Mouse (Mus musculus): Measurements from ENCODE around the gene Pdgfa.

The Pdgfa gene

DNA sequence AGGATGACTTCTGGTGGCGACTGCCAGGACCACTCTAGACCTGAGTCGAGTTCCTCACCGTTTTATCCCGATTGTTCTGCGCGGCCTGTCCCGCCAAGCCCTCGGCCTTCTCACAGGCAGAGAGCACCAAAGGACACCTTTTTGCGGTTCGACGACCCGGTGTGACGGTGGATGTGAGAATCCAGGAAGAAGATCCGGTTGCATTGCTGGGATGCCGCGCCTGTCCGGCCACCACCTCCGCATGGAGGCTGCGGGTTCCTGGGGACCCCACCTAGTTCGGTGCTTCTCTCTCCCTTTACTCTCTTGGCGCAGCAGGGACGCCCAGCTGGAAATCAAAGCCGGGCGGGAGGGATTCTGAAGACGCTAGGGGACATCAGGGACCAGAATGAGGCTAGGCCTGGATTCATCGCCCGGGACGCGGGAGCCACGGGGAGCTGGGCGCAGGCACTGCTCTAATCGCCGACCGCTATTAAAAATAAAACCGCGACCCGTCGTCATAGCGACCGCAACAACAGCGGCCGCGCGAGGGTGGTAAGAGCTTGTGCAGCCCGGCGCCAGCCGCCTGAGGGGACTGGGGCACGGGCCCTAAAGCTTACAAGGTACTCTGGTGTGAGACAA is at the start of gene Pdgfa:
Pdgfa (minus strand) TSS at position 200 of the 618 bp plus-strand sequence.
- no peak for TF ChIP-seq GATA4 (IDR thresholded peaks at IDR 0.05; ENCODE audit: insufficient replicate concordance, low read length)

DNA sequence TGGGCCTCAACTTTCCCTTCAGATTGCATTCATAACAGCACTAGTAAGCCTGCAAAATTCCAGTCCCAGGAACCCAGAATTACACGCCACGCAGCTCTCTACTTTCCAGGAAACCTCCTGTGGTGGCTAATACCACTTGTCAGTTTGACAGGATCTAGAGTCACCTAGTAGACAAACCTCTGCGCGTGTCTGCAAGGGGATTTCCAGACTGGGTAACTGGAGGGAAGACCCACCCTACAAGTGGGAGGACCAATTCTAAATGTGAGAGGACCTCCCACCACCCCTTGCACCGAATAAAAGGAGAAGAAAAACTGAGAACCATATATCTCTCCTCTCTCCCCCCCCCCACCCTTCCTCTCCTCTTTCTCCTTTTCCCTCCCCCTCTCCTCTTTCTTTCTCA is 49.5 kb upstream of the Pdgfa start:
- TF ChIP-seq GATA4 (IDR thresholded peaks at IDR 0.05; ENCODE audit: insufficient replicate concordance, low read length): no peak

DNA sequence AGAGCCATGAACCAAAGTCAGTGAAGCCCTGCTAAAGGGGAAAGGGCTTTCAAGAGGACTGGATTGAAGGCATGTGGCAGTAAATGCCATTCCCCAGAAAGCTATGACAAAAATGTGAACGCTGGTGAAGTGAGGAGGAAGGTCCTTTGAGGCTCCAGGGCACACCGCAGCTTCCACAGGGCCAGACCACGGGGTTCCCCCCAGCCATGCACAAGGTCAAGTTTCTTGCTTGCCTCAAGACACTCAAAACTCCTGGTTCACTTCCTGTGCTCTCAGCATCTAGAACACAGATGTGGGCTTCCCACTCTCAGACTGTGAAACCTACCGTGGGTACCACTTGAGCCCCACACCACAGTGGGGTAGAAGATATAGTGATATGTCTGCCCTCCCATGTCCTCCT is 46.4 kb upstream of the Pdgfa start:
- no peak for TF ChIP-seq GATA4 (IDR thresholded peaks at IDR 0.05; ENCODE audit: insufficient replicate concordance, low read length)

DNA sequence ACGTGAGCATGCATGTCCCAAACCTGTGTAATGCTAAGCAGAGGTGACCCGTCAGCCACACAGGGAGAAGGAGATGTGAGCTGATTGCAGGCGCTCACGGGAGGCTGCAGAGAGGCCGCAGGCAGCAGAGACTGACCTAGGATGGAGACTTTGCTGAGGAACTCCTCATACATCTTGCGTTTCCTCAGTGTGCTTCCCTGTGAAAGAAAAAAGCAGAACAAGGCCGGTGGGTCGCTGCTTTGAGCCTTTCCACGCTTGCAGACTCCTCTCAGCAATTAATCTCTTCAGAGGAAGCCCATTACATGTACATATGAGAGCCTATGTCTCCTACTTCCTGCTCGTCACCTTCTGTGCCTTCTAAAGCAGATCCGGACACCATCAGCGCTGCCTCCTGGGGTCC is 45.1 kb upstream of the Pdgfa start:
- TF ChIP-seq GATA4 (IDR thresholded peaks at IDR 0.05; ENCODE audit: insufficient replicate concordance, low read length): no peak

DNA sequence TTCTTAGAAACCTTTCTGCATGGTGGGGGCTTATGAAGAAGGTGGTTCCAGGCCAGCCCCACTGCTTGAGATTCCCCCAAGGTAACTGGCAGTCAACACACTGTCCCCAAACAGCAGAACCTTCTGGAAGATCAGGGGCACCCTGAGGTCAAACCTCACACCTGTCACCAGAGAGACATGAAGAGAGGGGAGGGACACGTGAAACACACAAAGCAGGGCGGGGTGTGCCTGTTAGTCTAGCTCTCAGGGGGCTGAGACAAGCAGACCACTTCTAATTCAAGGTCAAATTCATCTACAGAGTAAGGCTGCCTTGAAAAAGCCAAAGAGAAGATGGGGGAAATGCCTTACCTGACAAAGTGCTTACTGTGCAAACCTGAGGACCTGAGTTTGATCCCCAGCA is 38.0 kb upstream of the Pdgfa start:
- no peak for TF ChIP-seq GATA4 (IDR thresholded peaks at IDR 0.05; ENCODE audit: insufficient replicate concordance, low read length)

DNA sequence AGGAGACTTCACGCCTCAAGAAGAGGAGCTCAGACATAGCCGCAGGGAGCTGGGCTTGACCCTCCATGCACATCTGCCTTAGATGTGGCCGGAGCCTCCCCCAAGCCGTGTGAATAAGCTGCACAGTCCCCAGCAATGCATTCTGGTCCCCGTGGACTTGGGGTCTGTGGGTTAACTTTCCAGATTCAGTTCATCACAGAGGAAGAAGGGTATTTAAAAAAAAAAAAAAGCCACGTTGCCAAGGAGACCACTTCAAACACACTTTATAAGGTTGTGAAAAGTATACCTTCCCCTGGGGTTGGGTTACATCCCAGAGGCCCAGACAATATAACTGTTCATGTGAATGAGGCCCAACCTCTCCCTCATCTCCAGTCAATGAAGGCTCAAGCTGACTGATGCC is 37.6 kb upstream of the Pdgfa start:
- no peak for TF ChIP-seq GATA4 (IDR thresholded peaks at IDR 0.05; ENCODE audit: insufficient replicate concordance, low read length)

DNA sequence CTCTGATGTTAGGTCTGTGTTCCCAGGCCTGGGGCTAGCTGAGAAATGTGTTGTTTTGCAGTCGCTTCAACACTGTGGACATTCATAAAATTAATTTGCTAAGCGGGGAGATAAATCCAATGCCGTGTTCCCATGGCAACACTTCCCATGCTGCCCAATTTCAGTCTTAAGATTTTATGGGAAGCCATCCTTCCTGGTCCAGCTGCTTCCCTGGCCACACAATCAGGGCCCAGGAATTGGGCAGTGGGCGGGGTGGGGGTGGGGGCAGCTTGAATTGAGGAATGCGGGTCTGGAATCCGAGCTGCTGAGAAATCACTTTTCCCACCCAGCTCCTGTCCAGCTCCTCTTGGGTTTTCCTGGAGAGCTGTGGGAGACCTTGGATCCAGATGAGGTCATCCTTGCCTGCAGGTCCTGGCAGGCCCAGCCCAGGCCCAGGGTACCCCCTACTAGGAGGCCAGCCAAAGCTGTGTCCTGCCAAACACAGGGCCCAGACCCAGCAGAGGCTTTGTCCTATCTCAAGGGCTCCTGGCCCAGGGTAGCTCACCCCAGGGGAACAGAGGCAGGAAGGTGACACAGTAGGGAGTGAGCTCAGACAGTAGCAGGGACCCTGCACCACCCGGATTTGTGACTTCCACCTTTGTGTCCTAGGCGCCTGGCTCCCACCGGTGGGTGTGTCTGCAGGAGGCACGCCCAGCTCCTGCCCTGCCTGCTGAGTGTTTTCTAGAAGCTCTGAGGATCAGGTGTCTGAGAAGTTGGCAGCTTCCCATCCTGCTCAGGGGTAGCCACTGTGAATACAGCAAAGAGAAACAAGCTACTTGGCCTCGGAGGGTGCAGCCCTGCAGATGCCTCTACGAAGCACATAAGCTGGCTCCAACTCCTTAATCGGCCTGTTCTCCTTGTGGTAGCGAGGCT is 36.5 kb upstream of the Pdgfa start:
- no peak for TF ChIP-seq GATA4 (IDR thresholded peaks at IDR 0.05; ENCODE audit: insufficient replicate concordance, low read length)

DNA sequence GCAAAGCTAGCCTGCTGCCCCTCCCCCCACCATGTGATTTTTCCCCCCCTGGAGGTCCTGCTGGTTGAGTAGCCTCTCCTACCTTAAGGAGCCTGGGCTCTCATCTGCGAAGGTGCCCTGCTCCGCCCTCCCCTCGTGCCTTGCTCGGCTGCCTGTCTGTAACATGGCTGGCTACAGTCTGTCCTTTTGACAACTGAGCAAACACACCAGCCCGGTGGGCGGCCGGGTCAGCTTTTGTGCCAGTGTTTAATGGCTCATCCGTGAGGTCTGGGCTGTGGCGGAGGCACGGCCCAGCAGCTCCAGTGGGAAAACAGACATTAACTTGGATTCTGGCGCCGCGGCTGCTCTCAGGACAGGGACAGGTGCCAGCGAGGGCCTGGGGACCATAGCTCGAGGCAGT is 30.4 kb upstream of the Pdgfa start:
- no peak for TF ChIP-seq GATA4 (IDR thresholded peaks at IDR 0.05; ENCODE audit: insufficient replicate concordance, low read length)

DNA sequence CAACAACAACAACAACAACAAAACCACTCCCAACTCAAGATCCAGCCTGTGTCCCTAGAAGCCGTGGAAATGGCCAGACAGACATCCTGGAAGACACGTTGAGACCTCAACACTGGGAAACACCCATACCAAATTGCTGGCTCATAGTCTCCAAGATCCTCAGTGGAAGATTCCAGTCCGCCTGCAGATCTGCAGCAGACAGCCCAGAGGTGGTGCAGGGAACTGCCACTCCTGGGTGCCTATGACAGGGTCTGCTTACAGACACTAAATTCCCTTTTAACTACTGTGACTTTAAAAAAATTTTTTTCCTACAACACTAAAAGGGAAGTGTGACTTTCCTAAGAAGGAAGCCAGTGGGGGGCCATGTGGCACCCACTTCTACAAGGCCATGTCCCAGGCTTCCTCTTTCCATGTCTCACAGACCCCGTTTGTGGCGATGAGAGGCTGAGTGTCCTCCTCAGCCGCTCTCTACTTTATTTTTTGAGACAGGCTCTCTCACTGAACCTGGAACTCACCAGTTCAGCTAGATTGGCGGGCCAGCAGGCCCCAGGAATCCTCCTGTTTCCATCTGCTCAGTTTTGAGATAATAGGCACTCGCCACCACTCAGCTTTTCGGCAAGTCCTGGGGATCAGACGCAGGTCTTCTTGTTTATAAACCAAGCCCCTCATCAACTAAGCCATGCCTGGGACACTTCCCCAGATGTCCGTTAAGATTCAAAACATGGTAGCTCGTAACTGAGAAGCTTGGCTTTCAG is 27.4 kb upstream of the Pdgfa start:
- TF ChIP-seq GATA4 (IDR thresholded peaks at IDR 0.05; ENCODE audit: insufficient replicate concordance, low read length): no peak

DNA sequence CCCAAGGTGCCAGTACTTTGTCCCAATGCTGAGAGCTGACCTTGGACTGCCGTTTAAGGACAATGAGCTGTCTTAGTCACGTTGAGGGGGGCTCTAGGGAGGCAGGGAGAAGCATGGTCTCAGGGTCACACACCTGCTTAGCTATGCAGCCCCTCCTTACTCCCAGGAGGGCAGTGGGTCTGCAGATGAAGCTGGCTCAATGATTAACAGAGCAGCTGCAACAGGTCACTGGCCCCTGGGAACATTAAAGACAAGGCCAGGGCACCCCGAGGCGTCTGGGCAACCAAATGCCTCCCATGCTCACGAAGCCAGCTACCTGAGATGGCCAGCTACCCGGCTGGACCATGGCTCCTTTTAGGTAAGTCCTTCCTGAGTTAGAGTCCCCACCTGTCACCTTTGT is 23.4 kb upstream of the Pdgfa start:
- TF ChIP-seq GATA4 (IDR thresholded peaks at IDR 0.05; ENCODE audit: insufficient replicate concordance, low read length): no peak

DNA sequence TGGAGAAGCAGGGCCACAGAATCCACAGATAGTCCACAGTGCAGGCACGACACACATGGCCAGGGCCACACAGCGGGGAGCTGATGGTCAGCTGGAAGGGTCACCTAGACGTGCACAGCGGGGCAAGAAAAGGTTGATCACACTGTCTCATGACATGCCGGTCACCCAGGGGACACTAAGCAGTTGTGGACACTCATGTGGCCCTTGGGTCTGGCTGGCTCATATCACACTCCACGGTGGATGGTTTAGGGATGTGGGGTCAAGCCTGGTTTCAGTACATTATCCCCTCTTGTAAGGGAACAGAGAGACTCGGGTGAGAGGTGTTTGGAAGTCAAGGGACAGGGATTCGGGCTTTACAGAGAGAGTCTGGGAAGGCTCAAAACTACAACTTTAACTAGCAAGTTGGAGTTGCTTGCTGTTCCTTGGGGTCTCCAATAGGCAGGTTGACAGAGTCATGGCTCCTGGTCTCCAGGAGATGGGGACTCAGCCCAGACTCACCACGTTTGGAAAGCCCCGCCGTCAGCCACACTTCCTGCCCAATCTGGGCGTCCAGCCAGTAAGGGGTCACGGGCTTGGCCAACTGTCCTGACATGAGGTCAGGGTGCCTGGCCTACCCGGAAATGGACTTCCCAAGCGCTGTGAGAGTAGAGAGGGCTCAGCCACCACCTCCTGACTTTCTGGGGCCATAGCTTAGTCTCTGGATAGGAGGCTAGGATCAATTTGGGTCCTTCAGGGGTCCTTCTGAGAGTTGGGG is 20.4 kb upstream of the Pdgfa start:
- TF ChIP-seq GATA4 (IDR thresholded peaks at IDR 0.05; ENCODE audit: insufficient replicate concordance, low read length): peak; percentile 27; the same call in 1 of the 2 replicates

DNA sequence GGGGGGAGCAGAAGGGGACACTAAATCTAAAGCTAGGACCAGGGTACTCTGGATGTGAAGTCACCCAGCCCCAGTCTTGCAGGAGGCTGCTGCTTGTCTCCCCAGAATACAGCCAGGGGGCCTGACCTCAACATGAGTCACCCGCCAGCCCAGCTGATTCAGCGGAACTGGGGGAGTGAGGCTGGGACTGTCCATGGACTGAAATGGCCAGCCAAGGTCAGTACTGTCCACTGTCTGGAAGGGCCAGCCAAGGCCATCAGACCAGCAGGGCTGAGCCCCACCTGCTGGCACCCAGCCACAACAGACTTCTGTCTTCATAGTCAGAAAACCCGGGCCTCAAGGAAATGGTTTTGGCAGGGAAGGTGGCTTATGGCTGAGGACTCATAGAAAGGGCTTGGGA is 17.9 kb upstream of the Pdgfa start:
- peak; percentile 55; the same call in 1 of the 2 replicates for TF ChIP-seq GATA4 (IDR thresholded peaks at IDR 0.05; ENCODE audit: insufficient replicate concordance, low read length)

DNA sequence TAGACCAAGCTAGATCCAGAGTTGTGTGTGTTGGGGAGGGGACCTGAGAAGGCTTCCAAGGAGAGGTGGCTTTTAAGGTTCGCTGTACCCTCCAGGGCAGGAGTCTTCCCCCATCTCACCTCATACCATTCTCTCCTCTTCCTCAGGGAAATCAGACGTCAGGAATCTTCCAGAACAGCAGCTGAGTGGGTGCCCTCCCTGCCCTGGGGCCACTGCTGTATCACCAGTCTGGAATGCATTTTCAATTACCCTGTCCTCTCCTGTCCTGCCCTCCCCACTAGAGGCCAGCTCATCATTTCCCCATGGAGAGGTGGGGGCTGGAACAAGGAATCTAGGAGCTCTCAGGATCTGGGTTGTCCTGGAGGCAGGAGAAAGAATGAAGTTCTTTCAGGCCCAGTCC is 13.5 kb upstream of the Pdgfa start:
- TF ChIP-seq GATA4 (IDR thresholded peaks at IDR 0.05; ENCODE audit: insufficient replicate concordance, low read length): no peak

DNA sequence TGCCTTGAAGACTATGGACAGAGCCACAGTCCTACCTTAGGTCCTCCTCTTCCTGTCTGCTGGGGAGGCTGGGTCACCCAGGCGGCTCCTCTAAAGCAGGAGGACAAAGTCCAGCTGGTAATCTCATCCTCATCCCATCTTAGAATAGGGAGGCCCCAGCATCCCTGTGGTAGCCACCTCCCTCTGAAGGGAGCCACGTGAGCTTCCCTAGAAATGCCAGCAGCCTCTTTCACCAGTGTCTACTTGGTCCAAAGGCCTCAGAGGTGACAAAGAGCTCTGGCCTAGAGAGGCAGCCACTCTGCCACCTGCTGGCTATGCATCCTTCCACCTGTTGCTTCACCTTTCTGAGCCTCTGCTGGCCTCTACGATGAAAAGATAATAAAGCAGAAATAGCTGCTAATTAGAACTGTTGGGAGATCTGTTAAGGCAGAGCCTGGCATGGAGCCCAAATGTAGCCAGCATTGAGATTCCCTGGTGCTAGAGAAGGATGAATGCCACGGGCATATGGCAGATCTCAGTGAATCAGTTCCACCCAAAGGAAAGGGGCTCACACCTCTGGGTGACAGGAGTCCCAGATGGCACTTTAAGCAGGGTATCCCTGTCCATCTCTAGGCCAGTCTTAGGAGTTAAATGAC is 10.1 kb upstream of the Pdgfa start:
- TF ChIP-seq GATA4 (IDR thresholded peaks at IDR 0.05; ENCODE audit: insufficient replicate concordance, low read length): no peak

DNA sequence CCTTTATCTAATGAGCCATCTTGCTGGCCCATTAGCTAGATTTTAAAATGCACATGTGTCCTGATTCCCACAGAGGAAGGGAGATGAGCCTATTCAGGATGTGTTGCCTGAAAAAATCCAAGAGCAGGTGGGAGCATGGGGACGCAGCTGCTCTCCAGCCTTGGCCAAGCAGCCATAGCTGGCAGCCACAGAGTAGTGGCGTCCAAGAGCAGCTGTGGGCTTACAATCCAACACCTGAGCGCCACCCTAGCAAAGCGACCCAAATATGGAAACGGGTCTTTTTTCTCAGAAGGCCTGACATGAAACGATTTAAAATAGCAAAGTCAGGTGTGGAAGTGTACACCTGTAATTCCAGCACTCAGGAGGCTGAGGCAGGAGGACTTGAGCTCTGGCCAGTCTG is 7.4 kb upstream of the Pdgfa start:
- no peak for TF ChIP-seq GATA4 (IDR thresholded peaks at IDR 0.05; ENCODE audit: insufficient replicate concordance, low read length)

All from liver, adult (tissue).